Mouse (Mus musculus) thymus, adult 2 months (tissue): ENCODE data around the gene Mdfi. TPM values are rescaled to one million over a fixed set of nuclear protein-coding genes. Genes with fewer than 3 reads are reported as not detected.

Experiments used
- DNase-seq: peaks from one replicate; pipeline ENCODE4 v3.0.0; 2021
- H3K27ac ChIP-seq: fragments of 200-500 bp; 2 replicates; pipeline ENCODE4 v1.5.1; 2012; ENCODE audit warnings: low read length, control low read depth; ENCODE audit not compliant: control insufficient read depth, insufficient read depth
- H3K27me3 ChIP-seq: fragments of 200-500 bp; 2 replicates; pipeline ENCODE4 v1.6.1; 2012; ENCODE audit warnings: mild to moderate bottlenecking, low read length, moderate library complexity, mixed read lengths; ENCODE audit not compliant: control insufficient read depth, insufficient read depth
- H3K36me3 ChIP-seq: fragments of 200-500 bp; 2 replicates; pipeline ENCODE4 v1.6.1; 2012; ENCODE audit warnings: mild to moderate bottlenecking, low read length, moderate library complexity; ENCODE audit not compliant: control insufficient read depth, insufficient read depth
- H3K4me1 ChIP-seq: fragments of 200-500 bp; replicated peaks from 2 replicates; pipeline ENCODE4 v1.6.1; 2012; ENCODE audit warnings: low read length; ENCODE audit not compliant: control insufficient read depth, insufficient read depth
- H3K4me3 ChIP-seq: fragments of 200-500 bp; 2 replicates; pipeline ENCODE4 v1.5.1; 2012; ENCODE audit warnings: mild to moderate bottlenecking, low read length, control low read depth, moderate library complexity; ENCODE audit not compliant: control insufficient read depth, insufficient read depth
- CTCF ChIP-seq: fragments of 200-500 bp; IDR thresholded peaks from 2 replicates; pipeline ENCODE4 v1.5.1; 2012; ENCODE audit warnings: mild to moderate bottlenecking, control low read depth, low read length, moderate library complexity, borderline replicate concordance; ENCODE audit not compliant: control insufficient read depth, poor library complexity, insufficient read depth; ENCODE audit errors: extremely low read depth
- POLR2A ChIP-seq: fragments of 200-500 bp; IDR thresholded peaks from 2 replicates; pipeline ENCODE4 v1.6.1; 2012; ENCODE audit warnings: mild to moderate bottlenecking, low read length, control low read depth, moderate library complexity; ENCODE audit not compliant: control insufficient read depth, poor library complexity, insufficient read depth; ENCODE audit errors: extremely low read depth
- WGBS: fragments of 180-500 bp; shearing (Covaris S2); methylation state at CpG from one replicate; pipeline ENCODE4 v1.1.7; 2018; 5-methylcytosine and 5-hydroxymethylcytosine counted together
- polyA plus RNA-seq: library from polyadenylated mRNA; depleted of rRNA; stranded (reverse); fragments of >200 nt; gene quantifications from 2 replicates; pipeline ENCODE4 v1.2.3, GENCODE M21; 2012

Gene Mdfi
- polyA plus RNA-seq, 1 experiment: 18.9 TPM

DNA sequence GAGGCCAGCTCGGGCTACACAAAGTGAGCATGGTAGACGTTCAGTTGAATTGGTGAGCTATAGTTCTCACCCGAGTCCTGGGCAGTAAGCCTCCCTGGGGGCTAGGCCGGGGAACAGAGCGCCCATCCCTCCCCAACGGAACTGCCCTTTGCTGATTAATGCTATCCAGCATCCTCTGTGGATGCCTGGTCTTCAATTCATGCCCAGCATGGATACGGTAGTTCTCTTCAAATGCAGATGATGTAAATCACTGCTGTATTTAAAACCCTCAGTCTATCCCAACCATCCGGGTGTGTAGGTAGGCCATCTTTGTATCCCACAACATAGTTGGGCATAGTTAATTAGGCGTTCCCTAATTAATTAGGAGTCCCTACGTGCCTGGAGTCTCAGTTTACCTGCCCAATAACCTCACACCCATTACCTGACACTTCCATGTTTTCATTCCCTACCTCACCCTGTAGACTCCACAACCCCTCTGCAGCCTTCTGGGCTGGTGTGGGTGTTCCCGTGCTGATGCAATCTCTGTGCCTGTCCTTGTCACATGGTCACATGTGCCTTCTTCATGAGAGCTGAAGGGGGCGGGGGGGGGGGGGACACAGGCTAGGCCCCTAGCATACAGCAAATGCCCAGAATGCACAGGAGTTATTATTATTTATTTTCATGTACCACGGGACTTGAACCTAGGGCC, 16.3 kb downstream of the Mdfi start:
- DNase-seq: no peak
- Histone ChIP-seq H3K36me3 (no peaks in the 10 kb centered on the region), H3K4me3 (no peak overlapping the region), H3K27ac (no peak overlapping the region), H3K4me1 (peaks cover 13% of the 10 kb centered on the region), H3K27me3 (no peaks in the 10 kb centered on the region)
- WGBS: 94% methylated on average over 13 of the region's 13 CpGs
- TF ChIP-seq CTCF (no peak), POLR2A (no peak)

DNA sequence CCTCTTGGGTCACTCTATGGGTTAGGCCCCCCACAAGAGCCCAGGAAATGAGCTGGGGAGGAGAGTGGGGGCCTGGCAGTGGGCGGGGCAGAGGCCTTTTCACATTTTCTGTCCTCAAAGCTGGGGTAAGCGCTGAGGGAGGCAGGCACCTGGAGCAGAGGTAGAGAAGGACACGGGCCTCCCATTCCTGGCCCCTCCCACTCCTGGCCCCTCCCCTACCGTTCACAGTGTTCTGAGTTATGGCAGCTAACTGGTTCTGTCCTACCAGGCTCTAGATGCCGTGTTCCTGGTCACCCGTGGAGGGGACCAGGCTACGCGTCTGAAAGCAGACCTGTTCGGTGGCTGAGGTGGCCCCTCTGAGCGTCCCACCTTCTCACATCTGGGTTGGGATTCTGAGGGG, 19.0 kb downstream of the Mdfi start:
- no peak for DNase-seq
- no peak for TF ChIP-seq POLR2A
- TF ChIP-seq CTCF: no peak
- 84% methylated on average over 10 of the region's 10 CpGs for WGBS
- Histone ChIP-seq H3K4me1 (peaks cover 20% of the 10 kb centered on the region), H3K4me3 (no peak overlapping the region), H3K36me3 (no peaks in the 10 kb centered on the region), H3K27ac (no peak overlapping the region), H3K27me3 (no peaks in the 10 kb centered on the region)

DNA sequence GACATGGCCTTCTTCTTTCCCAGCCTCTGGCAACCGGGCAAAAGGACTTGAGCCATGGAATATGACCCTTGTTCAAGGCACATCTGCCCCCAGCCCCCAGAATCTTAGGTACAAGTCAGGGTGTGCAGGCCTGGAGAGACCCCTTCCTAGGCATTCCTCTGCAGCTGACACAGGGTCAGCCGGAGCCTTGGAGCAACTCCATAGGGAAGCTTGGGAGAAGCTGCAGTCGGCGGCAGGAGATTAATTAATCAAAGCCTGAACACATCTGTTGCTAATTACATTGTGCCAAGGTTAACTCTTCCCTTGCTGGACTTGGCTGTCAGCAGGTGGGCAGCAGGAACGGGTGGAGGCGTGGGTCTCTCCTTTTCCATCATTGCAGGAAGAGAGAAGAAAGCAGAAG, 20.0 kb downstream of the Mdfi start:
- peaks cover 20% of the 10 kb centered on the region for H3K4me1 ChIP-seq
- no peak overlapping the region for H3K27ac ChIP-seq
- TF ChIP-seq POLR2A: no peak
- TF ChIP-seq CTCF: no peak
- H3K27me3 ChIP-seq: no peaks in the 10 kb centered on the region
- H3K36me3 ChIP-seq: no peaks in the 10 kb centered on the region
- WGBS: 90% methylated on average over 6 of the region's 6 CpGs
- H3K4me3 ChIP-seq: no peak overlapping the region
- DNase-seq: no peak

DNA sequence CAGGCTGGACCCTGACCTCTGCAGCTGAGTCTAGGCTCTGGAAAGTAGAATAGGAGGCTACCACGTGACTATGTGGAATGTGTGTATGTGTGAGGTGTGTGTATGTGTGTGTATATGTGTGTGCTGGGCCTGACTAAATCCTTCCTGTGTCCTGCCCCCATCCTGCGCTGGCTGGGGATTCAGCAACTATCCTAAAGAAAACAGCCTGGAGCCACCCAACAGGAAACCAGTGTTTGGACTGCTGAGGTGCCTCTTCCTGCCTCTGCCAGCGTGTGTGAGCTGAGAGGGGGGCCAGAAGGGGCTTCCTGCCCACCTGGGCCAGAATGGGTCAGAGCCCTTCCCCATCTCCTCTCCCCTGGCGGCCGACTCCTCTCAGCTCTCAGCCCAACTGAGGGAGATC, 20.9 kb downstream of the Mdfi start:
- Histone ChIP-seq H3K27ac (no peak overlapping the region), H3K4me3 (no peak overlapping the region), H3K36me3 (no peaks in the 10 kb centered on the region), H3K4me1 (peaks cover 20% of the 10 kb centered on the region), H3K27me3 (no peaks in the 10 kb centered on the region)
- no peak for TF ChIP-seq CTCF
- TF ChIP-seq POLR2A: no peak
- 12% methylated on average over 5 of the region's 5 CpGs for whole genome bisulfite sequencing
- DNase-seq: peak; percentile 27

DNA sequence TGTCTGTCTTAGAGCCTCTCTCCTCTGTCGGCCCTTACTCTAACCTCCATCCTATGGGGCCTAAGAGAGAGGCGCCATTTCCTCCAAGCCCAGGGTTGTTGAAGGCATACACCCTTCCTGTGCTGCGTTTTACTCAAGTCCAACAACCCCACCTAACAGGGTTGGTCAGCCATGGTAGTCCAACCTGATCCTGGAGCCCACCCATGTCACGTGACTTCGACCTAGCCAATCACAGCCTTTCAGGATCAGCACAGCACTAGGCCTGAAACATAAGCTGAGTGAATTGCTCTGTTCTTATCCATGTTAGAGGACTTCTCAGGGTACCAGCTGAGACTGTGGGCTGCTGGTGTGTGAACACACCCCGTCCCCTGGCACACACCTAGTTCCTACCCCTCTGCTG, 22.3 kb downstream of the Mdfi start:
- WGBS: 87% methylated on average over 6 of the region's 6 CpGs
- TF ChIP-seq CTCF (no peak), POLR2A (no peak)
- H3K27ac ChIP-seq: no peak overlapping the region
- peaks cover 20% of the 10 kb centered on the region for H3K4me1 ChIP-seq
- H3K27me3 ChIP-seq: no peaks in the 10 kb centered on the region
- no peaks in the 10 kb centered on the region for H3K36me3 ChIP-seq
- H3K4me3 ChIP-seq: no peak overlapping the region
- no peak for DNase-seq

DNA sequence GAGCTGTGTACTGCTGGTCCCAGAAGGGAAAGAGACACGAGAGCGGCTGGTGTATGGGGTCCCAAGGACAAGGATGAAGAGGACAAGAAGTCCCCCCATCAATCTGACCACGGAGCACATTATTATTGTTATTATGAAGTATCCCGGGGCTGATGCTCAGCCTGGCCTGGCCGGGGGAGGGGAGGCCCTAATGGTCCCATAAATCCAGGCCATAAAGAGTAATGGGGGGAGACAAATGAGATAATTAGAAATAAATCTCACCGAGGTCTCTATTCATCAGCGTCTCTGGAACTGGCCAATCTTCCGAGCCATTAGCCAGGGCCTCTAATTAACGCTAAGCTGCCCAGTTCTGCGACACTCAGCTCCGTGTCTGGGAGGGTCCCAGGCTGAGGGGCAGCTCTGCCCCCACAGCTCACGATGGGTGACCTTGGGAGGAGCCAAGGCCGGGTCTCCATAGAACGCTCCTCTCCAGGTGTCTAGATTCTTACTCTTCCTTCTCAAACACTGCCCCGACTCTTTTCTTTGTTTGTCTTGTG, 23.2 kb downstream of the Mdfi start:
- DNase-seq: no peak
- no peaks in the 10 kb centered on the region for H3K27me3 ChIP-seq
- no peak for TF ChIP-seq CTCF
- no peak for TF ChIP-seq POLR2A
- no peak overlapping the region for H3K27ac ChIP-seq
- 96% methylated on average over 15 of the region's 15 CpGs for WGBS
- H3K36me3 ChIP-seq: no peaks in the 10 kb centered on the region
- H3K4me1 ChIP-seq: peaks cover 20% of the 10 kb centered on the region
- H3K4me3 ChIP-seq: no peak overlapping the region

DNA sequence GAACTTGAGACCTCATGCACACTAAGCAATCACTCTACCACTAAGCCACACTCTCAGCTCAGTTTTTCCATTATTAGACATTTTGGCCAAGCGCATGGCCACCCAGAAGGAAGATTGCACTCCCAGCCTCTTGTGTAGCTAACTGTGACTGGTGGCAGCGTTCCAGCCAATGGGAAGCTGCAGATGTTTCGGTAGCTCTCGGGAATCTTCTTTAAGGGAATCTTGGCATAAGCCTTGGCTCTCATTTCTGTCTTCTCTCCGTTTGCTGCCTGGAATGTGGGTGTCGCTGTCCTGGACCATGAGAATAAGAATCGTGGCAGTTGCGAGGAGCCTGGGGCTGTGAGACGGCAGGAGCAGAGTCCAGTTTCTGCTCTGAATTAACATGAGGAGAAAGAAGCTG, 28.3 kb downstream of the Mdfi start:
- TF ChIP-seq POLR2A (no peak), CTCF (no peak)
- Histone ChIP-seq H3K27ac (no peak overlapping the region), H3K4me1 (peaks cover 5% of the 10 kb centered on the region; the same call in 1 of the 2 replicates), H3K36me3 (no peaks in the 10 kb centered on the region), H3K27me3 (no peaks in the 10 kb centered on the region), H3K4me3 (no peak overlapping the region)
- 95% methylated on average over 9 of the region's 9 CpGs for WGBS
- no peak for DNase-seq
